Mouse (Mus musculus): ENCODE data around the gene Amt. TPM values are rescaled to one million over a fixed set of nuclear protein-coding genes. Genes with fewer than 3 reads are reported as not detected.

The Amt gene
- polyA plus RNA-seq, 1 experiment from 2014 or later, result 50.5 TPM

GRCm38 (mm10) chr9:108341139-108341475 is 44.5 kb downstream of the Amt start:
- peak overlapping the region; percentile 98 for H3K27ac ChIP-seq
- no peak overlapping the region for H3K9ac ChIP-seq (ENCODE audit: low read depth, low read length)
- H3K9me3 ChIP-seq (replicated peaks; ENCODE audit: low read length), result no peaks in the 10 kb centered on the region
- DNase-seq (ENCODE audit: low spot score) (no peak), ATAC-seq (replicated peaks; ENCODE audit: low FRiP score, low read depth) (no peak)
- H3K4me1 ChIP-seq (replicated peaks; ENCODE audit: insufficient read depth, low read length), result peaks cover 21% of the 10 kb centered on the region
- TF ChIP-seq CTCF (IDR thresholded peaks at IDR 0.05; ENCODE audit: low read depth), result no peak
- no peaks in the 10 kb centered on the region for H3K27me3 ChIP-seq (ENCODE audit: insufficient read depth, low read length)
- H3K4me3 ChIP-seq (replicated peaks; ENCODE audit: low read depth, low read length), result no peak overlapping the region
- peak overlapping the region; percentile 79; the same call in 1 of the 2 replicates for H3K4me2 ChIP-seq (ENCODE audit: low read length)
- H3K36me3 ChIP-seq (ENCODE audit: insufficient read depth, low read length), result 0 out of 2 replicates have a peak, but pooled peaks cover 2% of the 10 kb centered on the region
- 68% methylated on average over 5 of the region's 5 CpGs for WGBS

- H3K4me2 ChIP-seq (ENCODE audit: low read length), result no peak overlapping the region
- H3K4me1 ChIP-seq (replicated peaks; ENCODE audit: insufficient read depth, low read length), result peaks cover 21% of the 10 kb centered on the region
- H3K9me3 ChIP-seq (replicated peaks; ENCODE audit: low read length), result no peaks in the 10 kb centered on the region
- TF ChIP-seq CTCF (IDR thresholded peaks at IDR 0.05; ENCODE audit: low read depth), result no peak
- no peaks in the 10 kb centered on the region for H3K27me3 ChIP-seq (ENCODE audit: insufficient read depth, low read length)
- DNase-seq (ENCODE audit: low spot score), result no peak
- H3K9ac ChIP-seq (ENCODE audit: low read depth, low read length), result no peak overlapping the region
- no peak overlapping the region for H3K4me3 ChIP-seq (replicated peaks; ENCODE audit: low read depth, low read length)
- no peak for ATAC-seq (replicated peaks; ENCODE audit: low FRiP score, low read depth)
- H3K27ac ChIP-seq, result peak overlapping the region; percentile 98
- no peaks in the 10 kb centered on the region for H3K36me3 ChIP-seq (ENCODE audit: insufficient read depth, low read length)
Observed at GRCm38 (mm10) chr9:108341801-108342200, 45.1 kb downstream of the Amt start.

- Histone ChIP-seq H3K4me2 (ENCODE audit: low read length) (no peak overlapping the region), H3K4me3 (replicated peaks; ENCODE audit: low read depth, low read length) (no peak overlapping the region), H3K9me3 (replicated peaks; ENCODE audit: low read length) (no peaks in the 10 kb centered on the region), H3K36me3 (ENCODE audit: insufficient read depth, low read length) (no peaks in the 10 kb centered on the region), H3K9ac (ENCODE audit: low read depth, low read length) (no peak overlapping the region), H3K27me3 (ENCODE audit: insufficient read depth, low read length) (no peaks in the 10 kb centered on the region), H3K27ac (peak overlapping the region; percentile 98), H3K4me1 (replicated peaks; ENCODE audit: insufficient read depth, low read length) (peaks cover 21% of the 10 kb centered on the region)
- ATAC-seq (replicated peaks; ENCODE audit: low FRiP score, low read depth), result peak; percentile 43
- WGBS, result 26% methylated on average over 5 of the region's 5 CpGs
- DNase-seq (ENCODE audit: low spot score), result peak; percentile 78
- TF ChIP-seq CTCF (IDR thresholded peaks at IDR 0.05; ENCODE audit: low read depth), result 0 out of 2 replicates have a peak, but pooled peaks have one; percentile 20
Observed at GRCm38 (mm10) chr9:108342301-108342831, 45.7 kb downstream of the Amt start.

- DNase-seq (ENCODE audit: low spot score) (no peak), ATAC-seq (replicated peaks; ENCODE audit: low FRiP score, low read depth) (no peak)
- 79% methylated on average over 3 of the region's 3 CpGs for WGBS
- peaks cover 21% of the 10 kb centered on the region for H3K4me1 ChIP-seq (replicated peaks; ENCODE audit: insufficient read depth, low read length)
- no peak overlapping the region for H3K4me3 ChIP-seq (replicated peaks; ENCODE audit: low read depth, low read length)
- H3K36me3 ChIP-seq (ENCODE audit: insufficient read depth, low read length), result no peaks in the 10 kb centered on the region
- H3K27ac ChIP-seq, result peak overlapping the region; percentile 98; the same call in 1 of the 2 replicates
- H3K9ac ChIP-seq (ENCODE audit: low read depth, low read length), result no peak overlapping the region
- H3K4me2 ChIP-seq (ENCODE audit: low read length), result no peak overlapping the region
- H3K9me3 ChIP-seq (replicated peaks; ENCODE audit: low read length), result no peaks in the 10 kb centered on the region
- H3K27me3 ChIP-seq (ENCODE audit: insufficient read depth, low read length), result no peaks in the 10 kb centered on the region
- TF ChIP-seq CTCF (IDR thresholded peaks at IDR 0.05; ENCODE audit: low read depth), result no peak
Observed at GRCm38 (mm10) chr9:108343331-108343730, 46.7 kb downstream of the Amt start.

GRCm38 (mm10) chr9:108343835-108344234 is 47.2 kb downstream of the Amt start:
- 0 out of 2 replicates have a peak overlapping the region, but pooled peaks have one; percentile 98 for H3K27ac ChIP-seq
- H3K4me1 ChIP-seq (replicated peaks; ENCODE audit: insufficient read depth, low read length), result peaks cover 21% of the 10 kb centered on the region
- H3K9me3 ChIP-seq (replicated peaks; ENCODE audit: low read length), result no peaks in the 10 kb centered on the region
- H3K4me2 ChIP-seq (ENCODE audit: low read length), result no peak overlapping the region
- TF ChIP-seq CTCF (IDR thresholded peaks at IDR 0.05; ENCODE audit: low read depth), result no peak
- 100% methylated on average over 1 of the region's 1 CpGs for WGBS
- no peaks in the 10 kb centered on the region for H3K27me3 ChIP-seq (ENCODE audit: insufficient read depth, low read length)
- no peaks in the 10 kb centered on the region for H3K36me3 ChIP-seq (ENCODE audit: insufficient read depth, low read length)
- H3K9ac ChIP-seq (ENCODE audit: low read depth, low read length), result no peak overlapping the region
- DNase-seq (ENCODE audit: low spot score) (no peak), ATAC-seq (replicated peaks; ENCODE audit: low FRiP score, low read depth) (no peak)
- no peak overlapping the region for H3K4me3 ChIP-seq (replicated peaks; ENCODE audit: low read depth, low read length)

- DNase-seq (ENCODE audit: low spot score) (no peak), ATAC-seq (replicated peaks; ENCODE audit: low FRiP score, low read depth) (no peak)
- 91% methylated on average over 4 of the region's 4 CpGs for WGBS
Observed at GRCm38 (mm10) chr9:108344471-108344870, 47.8 kb downstream of the Amt start.

GRCm38 (mm10) chr9:108347024-108347423 is 50.4 kb downstream of the Amt start:
- no peak for ATAC-seq (replicated peaks; ENCODE audit: low FRiP score, low read depth)
- peak; percentile 28 for DNase-seq (ENCODE audit: low spot score)
- H3K27ac ChIP-seq, result peak overlapping the region; percentile 97
- H3K4me3 ChIP-seq (replicated peaks; ENCODE audit: low read depth, low read length), result peak overlapping the region; percentile 70
- peaks cover 11% of the 10 kb centered on the region; the same call in 1 of the 2 replicates for H3K36me3 ChIP-seq (ENCODE audit: insufficient read depth, low read length)
- 4% methylated on average over 11 of the region's 11 CpGs for WGBS
- H3K27me3 ChIP-seq (ENCODE audit: insufficient read depth, low read length), result no peaks in the 10 kb centered on the region
- H3K9me3 ChIP-seq (replicated peaks; ENCODE audit: low read length), result no peaks in the 10 kb centered on the region
- H3K9ac ChIP-seq (ENCODE audit: low read depth, low read length), result peak overlapping the region; percentile 71
- no peak for TF ChIP-seq CTCF (IDR thresholded peaks at IDR 0.05; ENCODE audit: low read depth)
- H3K4me1 ChIP-seq (replicated peaks; ENCODE audit: insufficient read depth, low read length), result peaks cover 9% of the 10 kb centered on the region; the same call in 1 of the 2 replicates
- H3K4me2 ChIP-seq (ENCODE audit: low read length), result peak overlapping the region; percentile 65

More at GRCm38 (mm10) chr9:108344471-108344870, 47.8 kb downstream of the Amt start:
- TF ChIP-seq CTCF (IDR thresholded peaks at IDR 0.05; ENCODE audit: low read depth), result no peak
- no peak overlapping the region for H3K27ac ChIP-seq
- H3K9me3 ChIP-seq (replicated peaks; ENCODE audit: low read length), result no peaks in the 10 kb centered on the region
- no peak overlapping the region for H3K4me3 ChIP-seq (replicated peaks; ENCODE audit: low read depth, low read length)
- no peak overlapping the region for H3K4me2 ChIP-seq (ENCODE audit: low read length)
- no peaks in the 10 kb centered on the region for H3K27me3 ChIP-seq (ENCODE audit: insufficient read depth, low read length)
- H3K4me1 ChIP-seq (replicated peaks; ENCODE audit: insufficient read depth, low read length), result peaks cover 21% of the 10 kb centered on the region
- no peaks in the 10 kb centered on the region for H3K36me3 ChIP-seq (ENCODE audit: insufficient read depth, low read length)
- no peak overlapping the region for H3K9ac ChIP-seq (ENCODE audit: low read depth, low read length)

Measured in kidney, postnatal 0 days (tissue).